Mouse (Mus musculus) testis, adult 2 months (tissue): ENCODE measurements around the gene Csrnp3.

Experiments used
- CTCF ChIP-seq: fragments of 200-500 bp; IDR thresholded peaks from 2 replicates; pipeline ENCODE4 v1.5.1; 2012; ENCODE audit warnings: low read depth, mild to moderate bottlenecking, inconsistent platforms, low read length, moderate library complexity; ENCODE audit not compliant: control insufficient read depth, insufficient read depth, insufficient replicate concordance
- POLR2A ChIP-seq: fragments of 200-500 bp; IDR thresholded peaks from 2 replicates; pipeline ENCODE4 v1.6.1; 2012; ENCODE audit warnings: low read depth, mild to moderate bottlenecking, inconsistent platforms, low read length, moderate library complexity; ENCODE audit not compliant: control insufficient read depth

DNA sequence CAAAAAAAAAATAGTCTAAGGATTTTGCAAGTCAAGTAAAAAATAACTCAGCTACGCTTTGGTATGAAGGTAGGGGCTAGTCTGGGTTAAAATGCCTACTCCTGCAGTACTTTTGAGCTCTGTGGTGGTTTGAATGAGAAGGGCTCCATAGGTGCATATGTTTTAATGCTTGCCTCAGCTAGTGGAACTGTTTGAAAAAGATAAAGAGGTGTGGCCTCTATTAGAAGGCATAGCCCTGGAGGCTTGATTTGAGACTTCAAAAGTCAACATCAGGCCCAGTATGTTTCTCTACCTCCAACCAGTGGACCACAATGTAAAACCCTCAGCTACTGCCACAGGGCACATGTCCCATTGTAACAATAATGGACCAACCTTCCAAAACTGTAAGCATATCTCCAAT is 16.9 kb upstream of the Csrnp3 start:
- TF ChIP-seq CTCF (no peak), POLR2A (no peak)
